Mouse (Mus musculus) intestine, embryonic 16.5 days (tissue): ENCODE data around the gene Arhgef5. TPM values are rescaled to one million over a fixed set of nuclear protein-coding genes. Genes with fewer than 3 reads are reported as not detected.

Source experiments
- ATAC-seq: fragments of 200-750 bp; cut with Nextera tagmentation; 2 replicates; pipeline ENCODE4 v1.8.0; 2017; ENCODE audit warnings: moderate TSS enrichment, moderate library complexity
- H3K27ac ChIP-seq: fragments of 300-500 bp; sonication (generic); 2 replicates; pipeline ENCODE4 v1.5.1; 2014; ENCODE audit warnings: mild to moderate bottlenecking, low read length
- H3K27me3 ChIP-seq: fragments of 300-500 bp; sonication (generic); replicated peaks from 2 replicates; pipeline ENCODE4 v1.6.1; 2014; ENCODE audit warnings: low read length, control low read depth, mixed read lengths; ENCODE audit not compliant: control insufficient read depth, insufficient read depth
- H3K36me3 ChIP-seq: fragments of 300-500 bp; sonication (generic); 2 replicates; pipeline ENCODE4 v1.6.1; 2014; ENCODE audit warnings: low read length, control low read depth; ENCODE audit not compliant: control insufficient read depth, insufficient read depth
- H3K4me1 ChIP-seq: fragments of 300-500 bp; sonication (generic); 2 replicates; pipeline ENCODE4 v1.6.1; 2014; ENCODE audit warnings: low read length, control low read depth, mixed read lengths; ENCODE audit not compliant: control insufficient read depth, insufficient read depth
- H3K4me2 ChIP-seq: fragments of 300-500 bp; sonication (generic); 2 replicates; pipeline ENCODE4 v1.6.1; 2014; ENCODE audit warnings: low read depth, low read length, control low read depth
- H3K4me3 ChIP-seq: fragments of 300-500 bp; sonication (generic); 2 replicates; pipeline ENCODE4 v1.5.1; 2014; ENCODE audit warnings: mild to moderate bottlenecking, low read length
- H3K9ac ChIP-seq: fragments of 300-500 bp; sonication (generic); 2 replicates; pipeline ENCODE4 v1.6.1; 2014; ENCODE audit warnings: low read depth, low read length
- H3K9me3 ChIP-seq: fragments of 300-500 bp; sonication (generic); 2 replicates; pipeline ENCODE4 v1.6.1; 2016; ENCODE audit warnings: low read length, control low read depth; ENCODE audit not compliant: control insufficient read depth
- WGBS: fragments of 180-500 bp; shearing (Covaris S2); extraction: QIAGEN DNeasy Blood & Tissue Kit; methylation state at CpG from one replicate; pipeline ENCODE4 v1.1.7; 2014; 5-methylcytosine and 5-hydroxymethylcytosine counted together
- polyA plus RNA-seq: library from polyadenylated mRNA; unstranded; fragments of >200 nt; fragmentation: Nextera tagmentation; extraction: Ambion mirVana; gene quantifications from 2 replicates; pipeline ENCODE4 v1.2.1, GENCODE M21; 2015

Arhgef5 gene
- polyA plus RNA-seq, 1 experiment from 2014 or later = 20.0 TPM

DNA sequence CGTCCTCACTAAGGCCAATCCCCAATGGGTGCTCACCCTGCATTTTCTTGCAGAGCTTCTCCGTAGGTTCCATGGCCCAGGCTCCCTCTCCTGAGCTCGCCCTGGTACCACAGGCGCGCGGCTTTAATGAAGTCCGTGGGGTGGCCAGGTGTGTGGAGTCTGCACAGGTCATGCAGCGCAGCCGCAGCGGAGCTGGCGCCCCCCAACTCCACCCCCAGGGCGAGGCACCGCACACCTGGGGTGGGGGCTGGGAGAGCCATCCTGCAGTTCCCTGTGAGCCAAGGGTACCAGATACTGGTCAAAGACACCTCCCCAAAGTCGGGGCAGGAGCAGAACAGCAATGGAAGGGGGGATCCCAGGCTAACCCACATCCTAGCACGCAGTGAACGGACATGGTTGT, 44.1 kb downstream of the Arhgef5 start, which contains the start of gene Nobox:
Gene Nobox, minus strand, starts transcription at position 101 of the 400 bp plus-strand sequence.
- H3K9me3 ChIP-seq = no peaks in the 10 kb centered on the region
- no peak for ATAC-seq
- H3K36me3 ChIP-seq = no peaks in the 10 kb centered on the region
- no peak within 1 kb of the TSS for H3K4me3 ChIP-seq
- H3K27ac ChIP-seq = no peak within 1 kb of the TSS
- no peaks in the 10 kb centered on the region for H3K4me1 ChIP-seq
- 65% methylated on average over 16 of the region's 16 CpGs for WGBS
- no peak within 1 kb of the TSS for H3K9ac ChIP-seq
- no peaks in the 10 kb centered on the region for H3K27me3 ChIP-seq
- no peak within 1 kb of the TSS for H3K4me2 ChIP-seq

GRCm38 (mm10) chr6:43310071-43310470, 44.7 kb downstream of the Arhgef5 start:
- no peak for ATAC-seq
- Histone ChIP-seq H3K27me3 (no peaks in the 10 kb centered on the region), H3K36me3 (no peaks in the 10 kb centered on the region), H3K27ac (no peak overlapping the region), H3K4me1 (no peaks in the 10 kb centered on the region), H3K4me2 (no peak overlapping the region), H3K9ac (no peak overlapping the region), H3K4me3 (no peak overlapping the region), H3K9me3 (no peaks in the 10 kb centered on the region)
- WGBS = 41% methylated on average over 6 of the region's 6 CpGs

- H3K9ac ChIP-seq = no peak overlapping the region
These were observed 47.2 kb downstream of the Arhgef5 start for GRCm38 (mm10) chr6:43312546-43312945.

DNA sequence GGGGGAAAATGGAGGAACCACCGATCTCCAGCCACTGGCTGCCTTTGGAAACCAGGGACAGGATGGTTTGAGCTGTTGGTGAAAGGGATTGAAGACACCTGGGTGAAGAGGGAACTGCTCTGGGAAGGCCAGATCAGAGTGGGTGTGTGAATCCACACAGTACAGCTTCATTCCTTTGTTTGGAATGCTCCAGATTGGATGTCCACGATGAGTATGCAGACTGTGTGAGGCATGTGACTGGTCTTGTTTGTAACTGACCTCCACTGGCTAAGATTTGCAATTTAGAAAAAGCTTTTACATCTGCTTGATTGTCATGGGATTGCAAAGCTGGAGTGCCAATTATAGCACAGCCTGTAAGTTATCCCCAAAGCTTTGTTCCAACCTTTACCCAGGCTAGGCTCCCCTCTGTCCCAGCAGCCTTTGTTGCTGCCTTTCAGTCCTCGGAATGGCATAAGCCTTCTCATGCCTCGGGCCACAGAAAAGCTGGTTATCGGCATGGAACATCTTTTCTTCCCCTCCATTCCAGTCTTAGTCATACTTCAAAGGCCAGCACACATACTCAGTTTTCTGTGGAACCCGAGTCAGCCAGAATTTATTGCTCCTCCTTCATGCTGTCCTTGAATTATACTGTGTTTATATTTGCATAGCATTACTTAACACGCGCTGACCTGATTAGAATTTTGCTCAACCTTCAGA, 47.7 kb downstream of the Arhgef5 start:
- no peak for ATAC-seq
- H3K9me3 ChIP-seq = no peaks in the 10 kb centered on the region
- no peaks in the 10 kb centered on the region for H3K36me3 ChIP-seq
- no peak overlapping the region for H3K4me2 ChIP-seq
- H3K4me3 ChIP-seq = no peak overlapping the region
- WGBS = 48% methylated on average over 8 of the region's 8 CpGs
- H3K27me3 ChIP-seq = no peaks in the 10 kb centered on the region
- no peak overlapping the region for H3K9ac ChIP-seq
- no peak overlapping the region for H3K27ac ChIP-seq
- H3K4me1 ChIP-seq = no peaks in the 10 kb centered on the region

More at GRCm38 (mm10) chr6:43312546-43312945, 47.2 kb downstream of the Arhgef5 start:
- H3K36me3 ChIP-seq = no peaks in the 10 kb centered on the region
- no peak for ATAC-seq
- H3K4me3 ChIP-seq = no peak overlapping the region
- H3K27ac ChIP-seq = no peak overlapping the region
- H3K4me1 ChIP-seq = no peaks in the 10 kb centered on the region
- H3K4me2 ChIP-seq = no peak overlapping the region
- H3K27me3 ChIP-seq = no peaks in the 10 kb centered on the region
- no peaks in the 10 kb centered on the region for H3K9me3 ChIP-seq

DNA sequence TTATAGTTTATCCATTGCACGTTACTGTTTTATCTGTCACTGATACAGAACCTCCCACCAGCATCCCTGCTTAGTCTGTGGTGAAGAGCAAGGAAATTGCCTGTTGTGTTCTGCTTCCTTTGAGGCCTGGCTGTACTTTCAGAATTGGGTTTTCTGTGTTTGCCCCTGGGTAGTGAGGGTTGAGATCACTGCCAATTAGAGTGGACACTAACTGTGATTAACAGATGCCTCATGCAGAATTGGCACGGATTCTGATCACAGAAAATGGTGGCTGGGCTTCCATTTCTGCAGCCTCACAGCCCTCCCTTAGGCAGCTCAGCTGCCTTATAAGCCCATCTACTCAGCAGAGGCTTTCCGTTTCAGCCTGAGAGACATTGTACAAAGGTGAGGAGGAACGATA, 68.1 kb downstream of the Arhgef5 start:
- H3K4me2 ChIP-seq = no peak overlapping the region
- no peak overlapping the region for H3K27ac ChIP-seq
- WGBS = 79% methylated on average over 4 of the region's 4 CpGs
- no peak for ATAC-seq
- H3K36me3 ChIP-seq = no peaks in the 10 kb centered on the region
- no peaks in the 10 kb centered on the region for H3K9me3 ChIP-seq
- H3K4me3 ChIP-seq = no peak overlapping the region
- H3K27me3 ChIP-seq = no peaks in the 10 kb centered on the region
- no peaks in the 10 kb centered on the region for H3K4me1 ChIP-seq
- no peak overlapping the region for H3K9ac ChIP-seq

GRCm38 (mm10) chr6:43335619-43336234, 70.3 kb downstream of the Arhgef5 start:
- 55% methylated on average over 3 of the region's 3 CpGs for WGBS
- no peak overlapping the region for H3K4me3 ChIP-seq
- no peaks in the 10 kb centered on the region for H3K36me3 ChIP-seq
- H3K9me3 ChIP-seq = no peaks in the 10 kb centered on the region
- no peak overlapping the region for H3K4me2 ChIP-seq
- no peak overlapping the region for H3K27ac ChIP-seq
- no peaks in the 10 kb centered on the region for H3K4me1 ChIP-seq
- ATAC-seq = peak; percentile 40; the same call in 1 of the 2 replicates
- no peak overlapping the region for H3K9ac ChIP-seq
- H3K27me3 ChIP-seq = no peaks in the 10 kb centered on the region

DNA sequence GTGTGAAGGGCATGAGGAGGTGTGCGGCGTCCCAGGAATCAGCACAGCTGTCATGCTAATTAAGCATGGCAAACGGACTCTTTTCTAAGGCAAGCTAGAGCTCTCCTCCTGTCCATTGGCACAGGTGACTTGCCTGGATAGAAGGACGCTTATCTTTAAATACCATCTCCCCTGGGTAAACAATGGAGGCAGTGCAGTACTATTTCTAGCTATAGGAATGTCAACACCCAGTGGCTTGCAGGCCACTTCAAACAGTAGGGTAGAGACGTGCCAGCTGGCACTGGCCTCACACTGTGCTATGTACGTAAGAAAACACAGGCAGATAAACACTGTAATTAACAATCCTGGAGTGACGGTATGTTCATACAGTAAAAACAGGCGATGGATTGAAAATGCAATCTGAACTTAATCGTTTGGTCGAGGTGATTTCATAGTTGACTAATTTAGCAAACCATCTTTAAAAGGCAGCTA, 72.1 kb downstream of the Arhgef5 start:
- H3K9ac ChIP-seq = no peak overlapping the region
- WGBS = 32% methylated on average over 10 of the region's 10 CpGs
- no peak overlapping the region for H3K27ac ChIP-seq
- peak; percentile 94 for ATAC-seq
- no peak overlapping the region for H3K4me3 ChIP-seq
- H3K4me1 ChIP-seq = no peaks in the 10 kb centered on the region
- no peaks in the 10 kb centered on the region for H3K36me3 ChIP-seq
- no peaks in the 10 kb centered on the region for H3K9me3 ChIP-seq
- no peak overlapping the region for H3K4me2 ChIP-seq
- no peaks in the 10 kb centered on the region for H3K27me3 ChIP-seq

DNA sequence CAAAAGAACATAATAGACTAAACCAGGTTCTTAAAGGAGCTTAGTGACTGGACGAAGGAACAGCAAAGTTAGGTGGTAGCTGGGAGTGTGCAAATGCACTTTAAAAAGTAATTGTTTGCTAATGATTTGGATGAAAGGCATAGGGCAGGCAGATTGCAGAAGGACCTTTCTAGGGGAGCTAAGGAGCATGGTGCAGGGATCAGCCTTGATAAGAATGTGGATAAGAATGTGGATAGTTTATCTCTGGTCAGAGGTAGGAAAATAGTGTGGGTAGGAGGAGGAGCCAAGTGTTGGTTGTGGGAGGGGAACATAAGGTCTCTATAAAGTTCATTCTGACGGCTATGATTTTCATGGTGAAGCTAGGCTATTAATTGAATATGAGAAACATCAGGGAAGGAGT, 73.4 kb downstream of the Arhgef5 start:
- Histone ChIP-seq H3K4me1 (no peaks in the 10 kb centered on the region), H3K9me3 (no peaks in the 10 kb centered on the region), H3K36me3 (no peaks in the 10 kb centered on the region), H3K27me3 (no peaks in the 10 kb centered on the region), H3K4me3 (no peak overlapping the region), H3K4me2 (no peak overlapping the region), H3K27ac (no peak overlapping the region), H3K9ac (no peak overlapping the region)
- no peak for ATAC-seq
- WGBS = 56% methylated on average over 2 of the region's 2 CpGs
